Comparison of ENCODE assay signal across 16 mouse cellular contexts in genomic region chr5:20931300-20931699, GRCm38 (mm10). TPM values are rescaled to one million over a fixed set of nuclear protein-coding genes. Genes with fewer than 3 reads are reported as not detected.
A peak's percentile ranks its signal among the peaks of the same experiment; 100 is the strongest.
DNase-seq lines count a peak whose midpoint lies in the region; ATAC-seq and TF ChIP-seq lines count a peak whose summit lies in the region.
"Had no signal": no experiment of that assay in that cellular context is flagged by ENCODE, and none has a peak within 500 bp of the region (broad histone marks: within the 10 kb centered on the region; RNA-seq: fewer than 3 reads in every experiment).

No protein-coding gene starts in this region.

- H3K27ac ChIP-seq in heart, embryonic 11.5 days (ENCODE audit: low read depth, low read length), result no peak overlapping the region
- H3K27ac ChIP-seq: forebrain, embryonic 15.5 days; kidney, embryonic 15.5 days; limb, embryonic 13.5 days had no signal

- H3K4me3 ChIP-seq in heart, embryonic 11.5 days (ENCODE audit: low read depth, low read length), result no peak overlapping the region
- no peak overlapping the region for H3K4me3 ChIP-seq in G1E (ENCODE audit: low read depth, low read length)
- H3K4me3 ChIP-seq: forebrain, embryonic 15.5 days; heart, adult 2 months; kidney, embryonic 15.5 days; limb, embryonic 13.5 days had no signal

- ATAC-seq in heart, embryonic 11.5 days (replicated peaks; ENCODE audit: insufficient number of reproducible peaks, low FRiP score, low TSS enrichment), result peak; percentile 49; the same call in 1 of the 2 replicates
- peak; percentile 54; the same call in 1 of the 2 replicates for ATAC-seq in G1E (ENCODE audit: extremely low read depth, insufficient number of reproducible peaks, low FRiP score, poor library complexity, severe bottlenecking)
- peak; percentile 59 for ATAC-seq in megakaryocyte progenitor cell, adult 5-6 weeks (replicated peaks; ENCODE audit: poor library complexity)
- ATAC-seq: forebrain, embryonic 15.5 days had no signal

- no peak for TF ChIP-seq CTCF in G1E (IDR thresholded peaks at IDR 0.05; ENCODE audit: low read depth, low read length)

- intact Hi-C loops in heart, postnatal 10 days (cut with DNase I), result no loop called here

- H3K27me3 ChIP-seq in heart, embryonic 11.5 days (ENCODE audit: control insufficient read depth, insufficient read depth, low read length), result no peaks in the 10 kb centered on the region
- no peaks in the 10 kb centered on the region for H3K27me3 ChIP-seq in G1E (ENCODE audit: insufficient read depth, low read length)
- H3K27me3 ChIP-seq: forebrain, embryonic 15.5 days; kidney, embryonic 15.5 days; limb, embryonic 13.5 days had no signal

- H3K4me2 ChIP-seq in heart, embryonic 11.5 days, result no peak overlapping the region
- H3K4me2 ChIP-seq: forebrain, embryonic 15.5 days; kidney, embryonic 15.5 days; limb, embryonic 13.5 days; midbrain, embryonic 11.5 days had no signal

- WGBS in heart, embryonic 11.5 days (ENCODE audit: insufficient replicate concordance), result 61% methylated on average over 3 of the region's 3 CpGs

- H3K4me1 ChIP-seq in heart, embryonic 11.5 days (ENCODE audit: control insufficient read depth, insufficient read depth, low read length), result peaks cover 28% of the 10 kb centered on the region
- H3K4me1 ChIP-seq in G1E (ENCODE audit: insufficient read depth, low read depth, low read length), result peaks cover 70% of the 10 kb centered on the region

- H3K36me3 ChIP-seq in heart, embryonic 11.5 days (ENCODE audit: control insufficient read depth, insufficient read depth, low read length), result no peaks in the 10 kb centered on the region
- H3K36me3 ChIP-seq in G1E (replicated peaks), result peaks cover 25% of the 10 kb centered on the region
- H3K36me3 ChIP-seq: forebrain, embryonic 15.5 days; kidney, embryonic 15.5 days; limb, embryonic 13.5 days had no signal

- H3K9ac ChIP-seq in heart, embryonic 11.5 days (ENCODE audit: low read depth, low read length), result no peak overlapping the region
- H3K9ac ChIP-seq: forebrain, embryonic 15.5 days; kidney, embryonic 15.5 days; limb, embryonic 13.5 days had no signal

- no peaks in the 10 kb centered on the region for H3K9me3 ChIP-seq in heart, embryonic 11.5 days (replicated peaks; ENCODE audit: control insufficient read depth, low read length)
- no peaks in the 10 kb centered on the region for H3K9me3 ChIP-seq in G1E (replicated peaks)
- H3K9me3 ChIP-seq: forebrain, embryonic 15.5 days; kidney, embryonic 15.5 days; limb, embryonic 13.5 days had no signal

- no peak for DNase-seq in heart, postnatal 10 days
- no peak for DNase-seq in G1E (ENCODE audit: low spot score)
- DNase-seq in liver, result peak; percentile 60
- DNase-seq in thymus, postnatal 36 days, result no peak
- DNase-seq in embryo, embryonic 9.5 days (ENCODE audit: extremely low spot score), result no peak
- no peak for DNase-seq in lung, adult 18-20 months
- DNase-seq: adrenal gland, adult 2 months; cerebellum, adult 11-12 months; heart, adult 2 months; lung, postnatal 10 days had no signal

RNA-seq across cellular contexts. Expression of gene Rsbn1l, which starts 24.9 kb away (rescaled TPM):
- polyA plus RNA-seq in heart, embryonic 11.5 days (2014; fragmentation: Nextera tagmentation; extraction: Ambion mirVana), result 5.9 and 8.4 TPM in 2 replicates
- 10 to 100 TPM; 17.0 to 20.1 TPM for total RNA-seq in heart, postnatal 10 days (2021)
- total RNA-seq in G1E (2014; fragmentation: Nextera tagmentation) (90.5 and 90.8 TPM in 2 replicates), G1E (2017) (63.7 and 69.7 TPM in 2 replicates)
- polyA plus RNA-seq in G1E (2012), result 15.7 and 16.7 TPM in 2 replicates
- total RNA-seq in megakaryocyte progenitor cell, adult 5-6 weeks (2015), result 30.6 and 33.0 TPM in 2 replicates
- 16.8 and 39.3 TPM in 2 replicates for total RNA-seq in megakaryocyte progenitor cell, adult 5-6 weeks (2017)

RNA-seq across cellular contexts. Expression of gene Tmem60, which starts 49.3 kb away (rescaled TPM):
- polyA plus RNA-seq in heart, embryonic 11.5 days (2014; fragmentation: Nextera tagmentation; extraction: Ambion mirVana), result 46.7 and 51.8 TPM in 2 replicates
- total RNA-seq in heart, postnatal 10 days (2021), result 10 to 100 TPM; 22.8 to 23.1 TPM
- 43.8 and 48.6 TPM in 2 replicates for total RNA-seq in G1E (2014; fragmentation: Nextera tagmentation)
- total RNA-seq in G1E (2017), result 37.9 and 52.2 TPM in 2 replicates
- polyA plus RNA-seq in G1E (2012), result 2.8 and 3.5 TPM in 2 replicates
- total RNA-seq in megakaryocyte progenitor cell, adult 5-6 weeks (2015), result 29.5 and 34.9 TPM in 2 replicates
- 12.6 and 14.0 TPM in 2 replicates for total RNA-seq in megakaryocyte progenitor cell, adult 5-6 weeks (2017)

RNA-seq across cellular contexts. Expression of gene Phtf2, which starts 49.4 kb away (rescaled TPM):
- 38.9 and 50.4 TPM in 2 replicates for polyA plus RNA-seq in heart, embryonic 11.5 days (2014; fragmentation: Nextera tagmentation; extraction: Ambion mirVana)
- 10 to 100 TPM; 75.6 to 82.3 TPM for total RNA-seq in heart, postnatal 10 days (2021)
- total RNA-seq in G1E (2014; fragmentation: Nextera tagmentation) (43.3 and 44.0 TPM in 2 replicates), G1E (2017) (35.7 and 43.5 TPM in 2 replicates)
- 5.4 and 5.8 TPM in 2 replicates for polyA plus RNA-seq in G1E (2012)
- 9.7 and 15.2 TPM in 2 replicates for total RNA-seq in megakaryocyte progenitor cell, adult 5-6 weeks (2015)
- 10.0 and 23.0 TPM in 2 replicates for total RNA-seq in megakaryocyte progenitor cell, adult 5-6 weeks (2017)
